Mouse (Mus musculus) bone marrow macrophage, adult 2 months (primary cell): ENCODE data around the gene Usp17le. TPM values are rescaled to one million over a fixed set of nuclear protein-coding genes. Genes with fewer than 3 reads are reported as not detected.
"Not testable (repeated sequence)": the region's sequence is repeated elsewhere in the genome, so short reads cannot be mapped to it uniquely, and the experiment has no call there.

Experiments used
- H3K27ac ChIP-seq: 2 replicates; pipeline ENCODE4 v1.5.1; 2012; ENCODE audit warnings: low read depth, low read length; ENCODE audit not compliant: insufficient read depth
- H3K4me1 ChIP-seq: 2 replicates; pipeline ENCODE4 v1.6.1; 2012; ENCODE audit warnings: low read length; ENCODE audit not compliant: control insufficient read depth, insufficient read depth
- H3K4me3 ChIP-seq: 2 replicates; pipeline ENCODE4 v1.5.1; 2012; ENCODE audit warnings: mild to moderate bottlenecking, low read length, moderate library complexity; ENCODE audit not compliant: insufficient read depth
- CTCF ChIP-seq: IDR thresholded peaks from 2 replicates; pipeline ENCODE4 v1.5.1; 2012; ENCODE audit warnings: low read depth, mild to moderate bottlenecking, low read length, moderate library complexity
- POLR2A ChIP-seq: IDR thresholded peaks from 2 replicates; pipeline ENCODE4 v1.6.1; 2012; ENCODE audit warnings: mild to moderate bottlenecking, low read depth, low read length, borderline replicate concordance
- polyA plus RNA-seq: library from polyadenylated mRNA; stranded (reverse); fragments of >200 nt; gene quantifications from 2 replicates; pipeline ENCODE4 v1.2.4, GENCODE M21; 2012; ENCODE audit not compliant: missing spikeins, insufficient read depth, insufficient read length

Gene Usp17le
- polyA plus RNA-seq = not detected in 2 replicates

- not testable (repeated sequence) for H3K27ac ChIP-seq, H3K4me1 ChIP-seq, H3K4me3 ChIP-seq
Measured at GRCm38 (mm10) chr7:104777370-104777769, at the start of gene Usp17le. TSS of gene Usp17le (minus strand) at chr7:104777470.

- H3K4me1 ChIP-seq, H3K4me3 ChIP-seq, H3K27ac ChIP-seq: not testable (repeated sequence)
Measured at GRCm38 (mm10) chr7:104810335-104810734, 33.1 kb upstream of the Usp17le start.

GRCm38 (mm10) chr7:104790796-104791195 lies 13.5 kb upstream of the Usp17le start:
- Histone ChIP-seq H3K4me1 (no peaks in the 10 kb centered on the region), H3K4me3 (no peak overlapping the region), H3K27ac (no peak overlapping the region)
- TF ChIP-seq CTCF (no peak), POLR2A (no peak)

Other genes with a start within 250 kb of the Usp17le start
- gene Olfr651, start 227.3 kb downstream of the Usp17le start, polyA plus RNA-seq = not detected in 2 replicates
- gene Olfr652, start 216.6 kb downstream of the Usp17le start, polyA plus RNA-seq = not detected in 2 replicates
- not detected in 2 replicates for gene Olfr653, start 200.2 kb downstream of the Usp17le start, polyA plus RNA-seq
- not detected in 2 replicates for gene Olfr654, start 190.4 kb downstream of the Usp17le start, polyA plus RNA-seq
- not detected in 2 replicates for gene Olfr655, start 175.7 kb downstream of the Usp17le start, polyA plus RNA-seq
- not detected in 2 replicates for gene Olfr656, start 163.5 kb downstream of the Usp17le start, polyA plus RNA-seq
- gene Olfr657, start 152.7 kb downstream of the Usp17le start, polyA plus RNA-seq = not detected in 2 replicates
- not detected in 2 replicates for gene Olfr658, start 130.2 kb downstream of the Usp17le start, polyA plus RNA-seq
- not detected in 2 replicates for gene Olfr659, start 110.7 kb downstream of the Usp17le start, polyA plus RNA-seq
- not detected in 2 replicates for gene Olfr661, start 91.0 kb downstream of the Usp17le start, polyA plus RNA-seq
- not detected in 2 replicates for gene Usp17lb, start 65.1 kb upstream of the Usp17le start, polyA plus RNA-seq
- gene Usp17la, start 79.5 kb upstream of the Usp17le start, polyA plus RNA-seq = not detected in 2 replicates
- not detected in 2 replicates for gene Olfr665, start 100.6 kb upstream of the Usp17le start, polyA plus RNA-seq
- not detected in 2 replicates for gene Olfr666, start 118.5 kb upstream of the Usp17le start, polyA plus RNA-seq
- not detected in 2 replicates for gene Olfr667, start 144.0 kb upstream of the Usp17le start, polyA plus RNA-seq
- gene Olfr668, start 150.6 kb upstream of the Usp17le start, polyA plus RNA-seq = not detected in 2 replicates
- not detected in 2 replicates for gene Olfr669, start 156.8 kb upstream of the Usp17le start, polyA plus RNA-seq
- gene Olfr670, start 185.2 kb upstream of the Usp17le start, polyA plus RNA-seq = not detected in 2 replicates
- not detected in 2 replicates for gene Olfr671, start 201.7 kb upstream of the Usp17le start, polyA plus RNA-seq
- not detected in 2 replicates for gene Olfr672, start 224.6 kb upstream of the Usp17le start, polyA plus RNA-seq